Mouse (Mus musculus) midbrain, postnatal 0 days (tissue): Measurements from ENCODE around the gene Ppp4c. TPM values are rescaled to one million over a fixed set of nuclear protein-coding genes. Genes with fewer than 3 reads are reported as not detected.
A peak's percentile ranks its signal among the peaks of the same experiment; 100 is the strongest.

Experiments
- ATAC-seq: fragments of 200-750 bp; cut with Nextera tagmentation; 2 replicates; pipeline ENCODE4 v1.8.0; 2017; ENCODE audit warnings: moderate number of reproducible peaks, mild to moderate bottlenecking, moderate TSS enrichment, moderate library complexity; ENCODE audit not compliant: low FRiP score
- DNase-seq: peaks from one replicate; pipeline ENCODE4 v3.0.0-alpha.2; 2015; ENCODE audit warnings: low spot score
- H3K27ac ChIP-seq: fragments of 300-500 bp; sonication (generic); 2 replicates; pipeline ENCODE4 v1.5.1; 2014; ENCODE audit warnings: low read depth, mild to moderate bottlenecking, low read length, mixed read lengths
- H3K27me3 ChIP-seq: fragments of 300-500 bp; sonication (generic); 2 replicates; pipeline ENCODE4 v1.6.1; 2014; ENCODE audit warnings: low read length, control low read depth, mixed read lengths; ENCODE audit not compliant: insufficient read depth
- H3K36me3 ChIP-seq: fragments of 300-500 bp; sonication (generic); 2 replicates; pipeline ENCODE4 v1.6.1; 2014; ENCODE audit warnings: low read length, control low read depth, mixed read lengths; ENCODE audit not compliant: insufficient read depth
- H3K4me1 ChIP-seq: fragments of 300-500 bp; sonication (generic); 2 replicates; pipeline ENCODE4 v1.6.1; 2014; ENCODE audit warnings: mild to moderate bottlenecking, control low read depth, antibody characterized with exemption, low read length, mixed read lengths; ENCODE audit not compliant: insufficient read depth
- H3K4me2 ChIP-seq: fragments of 300-500 bp; sonication (generic); 2 replicates; pipeline ENCODE4 v1.6.1; 2014; ENCODE audit warnings: low read depth, mild to moderate bottlenecking, low read length, mixed read lengths; ENCODE audit not compliant: poor library complexity, severe bottlenecking
- H3K4me3 ChIP-seq: fragments of 300-500 bp; sonication (generic); 2 replicates; pipeline ENCODE4 v1.5.1; 2014; ENCODE audit warnings: low read depth, mild to moderate bottlenecking, low read length, moderate library complexity
- H3K9ac ChIP-seq: fragments of 300-500 bp; sonication (generic); replicated peaks from 2 replicates; pipeline ENCODE4 v1.6.1; 2014; ENCODE audit warnings: mild to moderate bottlenecking, low read length, moderate library complexity, mixed read lengths; ENCODE audit not compliant: poor library complexity, severe bottlenecking
- H3K9me3 ChIP-seq: fragments of 300-500 bp; sonication (generic); 2 replicates; pipeline ENCODE4 v1.6.1; 2016; ENCODE audit warnings: low read length, control low read depth
- CTCF ChIP-seq: IDR thresholded peaks from 2 replicates; pipeline ENCODE4 v1.5.1; 2016; ENCODE audit warnings: antibody characterized with exemption, mild to moderate bottlenecking
- WGBS: fragments of 180-500 bp; shearing (Covaris S2); extraction: QIAGEN DNeasy Blood & Tissue Kit; methylation state at CpG from one replicate; pipeline ENCODE4 v1.1.7; 2014; 5-methylcytosine and 5-hydroxymethylcytosine counted together
- polyA plus RNA-seq: library from polyadenylated mRNA; unstranded; fragments of >200 nt; fragmentation: Nextera tagmentation; extraction: Ambion mirVana; gene quantifications from 2 replicates; pipeline ENCODE4 v1.2.1, GENCODE M21; 2015
- total RNA-seq: library from RNA; depleted of rRNA; stranded (reverse); fragments of >200 nt; gene quantifications from 2 replicates; pipeline ENCODE4 v1.2.3, GENCODE M21; 2014

The Ppp4c gene
- total and polyA plus RNA-seq, 2 experiments from 2014 or later, result 127 to 137 TPM

DNA sequence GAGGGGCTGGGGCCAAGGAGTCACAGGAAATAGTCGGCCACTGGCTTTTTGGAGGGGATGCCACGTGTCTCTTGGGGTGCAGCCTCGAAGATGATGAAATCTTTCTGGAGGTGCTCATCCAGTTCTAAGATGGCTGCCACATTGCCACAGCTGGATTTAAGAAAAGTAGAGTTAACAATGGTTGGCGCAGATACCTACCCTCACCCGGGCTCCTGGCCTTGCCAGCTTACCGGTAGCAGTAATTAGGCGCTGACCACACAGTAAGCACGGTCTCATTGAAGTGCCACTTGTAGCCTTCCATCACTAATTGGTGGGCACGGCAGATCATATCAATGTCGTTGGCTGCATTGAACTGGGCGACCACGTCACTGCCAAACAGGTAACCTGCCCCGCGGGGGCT, 6.2 kb downstream of the Ppp4c start:
- H3K36me3 ChIP-seq, result peaks cover 56% of the 10 kb centered on the region
- peaks cover 7% of the 10 kb centered on the region for H3K4me1 ChIP-seq
- 94% methylated on average over 14 of the region's 14 CpGs for WGBS
- DNase-seq (no peak), ATAC-seq (no peak)
- H3K9ac ChIP-seq, result no peak overlapping the region
- TF ChIP-seq CTCF, result no peak
- no peak overlapping the region for H3K4me2 ChIP-seq
- no peak overlapping the region for H3K27ac ChIP-seq
- no peaks in the 10 kb centered on the region for H3K9me3 ChIP-seq
- no peak overlapping the region for H3K4me3 ChIP-seq
- no peaks in the 10 kb centered on the region for H3K27me3 ChIP-seq

DNA sequence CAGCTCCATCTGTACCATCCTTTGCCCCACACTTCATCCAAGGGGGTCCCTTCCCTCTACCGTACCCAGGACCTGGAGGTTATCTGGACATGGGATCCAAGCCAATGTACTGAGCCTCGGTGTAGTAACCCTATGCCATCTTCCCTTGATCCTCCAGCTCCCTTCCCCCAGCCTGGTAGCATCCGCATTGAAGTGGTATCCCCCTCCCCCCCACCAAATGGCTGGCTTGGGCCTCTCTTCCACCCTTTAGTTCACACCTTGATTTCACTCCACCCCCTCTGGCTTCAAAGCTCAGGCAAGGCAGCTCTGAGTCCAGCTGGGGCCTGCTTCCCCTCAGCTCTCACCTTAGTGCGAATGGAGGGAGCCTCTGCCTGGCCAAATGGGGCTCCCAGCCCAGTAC, 7.2 kb downstream of the Ppp4c start:
- Histone ChIP-seq H3K9me3 (no peaks in the 10 kb centered on the region), H3K9ac (no peak overlapping the region), H3K36me3 (peaks cover 54% of the 10 kb centered on the region), H3K4me2 (no peak overlapping the region), H3K27me3 (no peaks in the 10 kb centered on the region), H3K27ac (no peak overlapping the region), H3K4me1 (peaks cover 6% of the 10 kb centered on the region; the same call in 1 of the 2 replicates), H3K4me3 (no peak overlapping the region)
- 88% methylated on average over 4 of the region's 4 CpGs for WGBS
- no peak for TF ChIP-seq CTCF
- ATAC-seq, result no peak
- DNase-seq, result no peak

DNA sequence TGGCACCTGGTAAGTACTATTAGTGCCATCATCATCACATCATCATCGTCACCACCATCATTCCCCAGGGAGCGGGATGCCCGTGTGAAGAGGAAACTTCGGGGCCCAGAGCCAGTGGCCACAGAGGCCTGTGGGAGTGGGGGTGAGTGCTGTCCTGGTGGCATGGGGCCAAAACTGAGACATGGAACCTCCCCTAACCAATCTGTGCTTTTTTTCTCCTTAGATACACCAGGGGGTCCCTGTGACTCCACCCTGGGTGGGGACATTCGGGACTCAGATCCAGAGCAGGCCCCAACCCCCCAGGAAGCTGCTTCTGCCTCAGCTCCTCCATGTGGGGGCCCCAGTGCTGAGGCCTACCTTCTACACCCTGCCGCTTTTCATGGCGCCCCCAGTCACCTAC, 7.8 kb downstream of the Ppp4c start:
- Histone ChIP-seq H3K4me1 (peaks cover 6% of the 10 kb centered on the region; the same call in 1 of the 2 replicates), H3K9ac (no peak overlapping the region), H3K36me3 (peaks cover 50% of the 10 kb centered on the region), H3K9me3 (no peaks in the 10 kb centered on the region), H3K4me2 (no peak overlapping the region), H3K27me3 (no peaks in the 10 kb centered on the region), H3K27ac (no peak overlapping the region), H3K4me3 (no peak overlapping the region)
- ATAC-seq (no peak), DNase-seq (no peak)
- 91% methylated on average over 7 of the region's 7 CpGs for WGBS
- no peak for TF ChIP-seq CTCF

DNA sequence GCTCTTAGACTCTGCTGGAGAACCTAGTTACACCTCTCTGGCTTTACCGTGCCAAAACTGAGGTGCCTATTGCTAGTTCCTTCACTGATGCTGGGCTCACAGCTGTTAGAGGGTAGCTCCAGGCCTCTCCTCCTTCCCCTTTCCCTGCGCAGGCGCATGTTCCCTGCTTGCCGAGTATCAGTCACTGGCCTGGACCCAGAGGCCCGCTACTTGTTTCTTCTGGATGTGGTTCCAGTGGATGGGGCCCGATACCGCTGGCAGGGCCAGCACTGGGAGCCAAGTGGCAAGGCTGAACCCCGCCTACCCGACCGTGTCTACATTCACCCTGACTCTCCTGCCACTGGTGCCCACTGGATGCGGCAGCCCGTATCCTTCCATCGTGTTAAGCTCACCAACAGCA, 9.6 kb downstream of the Ppp4c start:
- WGBS, result 83% methylated on average over 13 of the region's 13 CpGs
- no peak overlapping the region for H3K4me2 ChIP-seq
- H3K36me3 ChIP-seq, result peaks cover 32% of the 10 kb centered on the region

DNA sequence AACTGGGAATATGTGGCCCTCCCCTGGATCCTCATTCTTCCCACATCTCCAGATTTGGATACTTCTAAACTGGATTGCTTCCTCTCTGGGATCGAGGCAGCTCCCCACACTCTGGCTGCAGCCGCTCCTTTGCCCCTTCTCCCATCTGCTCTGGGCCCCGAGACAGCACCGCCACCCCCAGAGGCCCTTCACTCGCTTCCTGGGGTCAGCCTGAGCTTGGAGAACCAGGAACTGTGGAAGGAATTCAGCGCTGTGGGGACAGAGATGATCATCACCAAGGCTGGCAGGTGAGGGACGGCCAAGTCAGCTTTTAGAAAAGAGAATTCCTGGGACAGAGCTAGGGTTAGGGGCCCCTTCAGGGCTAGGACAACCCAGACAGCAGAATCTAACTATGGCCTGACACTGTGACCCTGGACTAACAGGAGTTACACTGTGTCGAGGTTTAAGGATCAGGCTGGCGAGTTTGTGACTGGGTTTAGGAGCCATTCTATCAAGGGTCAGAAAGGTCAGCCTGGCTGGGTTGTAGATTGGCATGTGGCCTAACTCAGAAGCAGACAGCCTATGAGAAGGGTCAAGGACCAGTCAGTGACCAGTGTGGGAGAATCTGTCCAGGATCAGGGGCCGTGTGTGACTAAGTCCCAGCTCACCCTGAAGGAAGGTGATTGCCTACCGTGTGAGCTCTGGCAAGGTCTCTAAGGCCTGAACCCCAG, 10.5 kb downstream of the Ppp4c start:
- no peak for ATAC-seq
- H3K4me3 ChIP-seq, result no peak overlapping the region; the same call in 1 of the 2 replicates

More for the DNA sequence above, 9.6 kb downstream of the Ppp4c start:
- H3K4me3 ChIP-seq, result no peak overlapping the region
- H3K27ac ChIP-seq, result no peak overlapping the region
- H3K9ac ChIP-seq, result no peak overlapping the region
- TF ChIP-seq CTCF, result no peak
- DNase-seq (no peak), ATAC-seq (no peak)
- no peaks in the 10 kb centered on the region for H3K9me3 ChIP-seq
- peaks cover 11% of the 10 kb centered on the region for H3K4me1 ChIP-seq
- H3K27me3 ChIP-seq, result no peaks in the 10 kb centered on the region

DNA sequence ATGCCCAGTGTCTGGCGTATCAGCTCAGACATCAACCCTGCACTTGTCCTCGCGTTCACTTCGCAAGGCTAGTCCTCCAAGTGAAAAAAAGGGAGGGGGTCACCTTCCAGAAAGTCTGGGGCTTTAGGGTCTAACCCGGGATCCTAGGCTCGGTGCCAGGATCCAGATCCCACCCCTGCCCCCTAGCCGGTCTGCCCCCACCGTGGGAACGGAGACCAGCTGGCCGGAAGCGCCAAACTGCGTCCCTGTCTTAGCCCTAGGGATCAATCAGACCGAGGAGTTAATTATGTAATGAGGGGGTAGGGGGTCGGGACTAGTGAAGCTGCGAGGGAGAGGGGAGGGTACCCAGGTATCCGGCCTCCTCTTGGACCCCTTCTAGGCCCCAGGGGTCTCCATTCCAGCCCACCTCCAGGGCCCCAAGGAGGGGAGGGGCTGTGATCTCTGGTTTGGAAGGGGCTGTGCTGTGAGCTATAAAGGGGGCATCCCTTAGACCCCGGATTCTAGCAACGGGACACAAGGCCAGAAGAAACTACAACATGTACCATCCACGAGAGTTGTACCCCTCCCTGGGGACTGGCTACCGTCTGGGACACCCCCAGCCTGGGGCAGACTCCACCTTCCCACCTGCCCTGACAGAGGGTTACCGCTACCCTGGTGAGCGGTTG, 11.2 kb downstream of the Ppp4c start, which contains the start of gene Tbx6:
Gene Tbx6, plus strand, starts transcription at position 513 of the 665 bp plus-strand sequence.
- Histone ChIP-seq H3K36me3 (peaks cover 18% of the 10 kb centered on the region), H3K9me3 (no peaks in the 10 kb centered on the region), H3K9ac (peak within 1 kb of the TSS; percentile 66), H3K27ac (peak within 1 kb of the TSS; percentile 85), H3K4me2 (peak within 1 kb of the TSS; percentile 93), H3K4me3 (peak within 1 kb of the TSS; percentile 41), H3K27me3 (no peaks in the 10 kb centered on the region), H3K4me1 (peaks cover 13% of the 10 kb centered on the region)
- WGBS, result 7% methylated on average over 22 of the region's 22 CpGs
- no peak for DNase-seq
- TF ChIP-seq CTCF, result no peak
- no peak; the same call in 1 of the 2 replicates for ATAC-seq

More for the DNA sequence above, 10.5 kb downstream of the Ppp4c start:
- Histone ChIP-seq H3K27ac (no peak overlapping the region), H3K4me1 (peaks cover 13% of the 10 kb centered on the region), H3K36me3 (peaks cover 23% of the 10 kb centered on the region), H3K9me3 (no peaks in the 10 kb centered on the region), H3K9ac (no peak overlapping the region), H3K27me3 (no peaks in the 10 kb centered on the region), H3K4me2 (no peak overlapping the region)
- no peak for TF ChIP-seq CTCF
- WGBS, result 39% methylated on average over 11 of the region's 11 CpGs
- no peak for DNase-seq
